Mouse (Mus musculus): ENCODE results near the gene Rpl21. TPM values are rescaled to one million over a fixed set of nuclear protein-coding genes. Genes with fewer than 3 reads are reported as not detected.

Gene Rpl21
- 100 to 1,000 TPM; 307 to 331 TPM for total RNA-seq (2021)
- long read RNA-seq, experiment 1, transcript Rpl21-203 (6 exons, 1,067 nt) = major isoform, 6 of 16 reads
- long read RNA-seq, experiment 1, partial matches to known transcripts = 1 of 16 reads
- long read RNA-seq, experiment 1, other reads (novel, unspliced or antisense) = 8 of 16 reads
- long read RNA-seq, experiment 2, transcript Rpl21-203 (6 exons, 1,067 nt) = major isoform, 7 of 20 reads
- long read RNA-seq, experiment 2, partial matches to known transcripts = 1 of 20 reads
- long read RNA-seq, experiment 2, other reads (novel, unspliced or antisense) = 8 of 20 reads

DNA sequence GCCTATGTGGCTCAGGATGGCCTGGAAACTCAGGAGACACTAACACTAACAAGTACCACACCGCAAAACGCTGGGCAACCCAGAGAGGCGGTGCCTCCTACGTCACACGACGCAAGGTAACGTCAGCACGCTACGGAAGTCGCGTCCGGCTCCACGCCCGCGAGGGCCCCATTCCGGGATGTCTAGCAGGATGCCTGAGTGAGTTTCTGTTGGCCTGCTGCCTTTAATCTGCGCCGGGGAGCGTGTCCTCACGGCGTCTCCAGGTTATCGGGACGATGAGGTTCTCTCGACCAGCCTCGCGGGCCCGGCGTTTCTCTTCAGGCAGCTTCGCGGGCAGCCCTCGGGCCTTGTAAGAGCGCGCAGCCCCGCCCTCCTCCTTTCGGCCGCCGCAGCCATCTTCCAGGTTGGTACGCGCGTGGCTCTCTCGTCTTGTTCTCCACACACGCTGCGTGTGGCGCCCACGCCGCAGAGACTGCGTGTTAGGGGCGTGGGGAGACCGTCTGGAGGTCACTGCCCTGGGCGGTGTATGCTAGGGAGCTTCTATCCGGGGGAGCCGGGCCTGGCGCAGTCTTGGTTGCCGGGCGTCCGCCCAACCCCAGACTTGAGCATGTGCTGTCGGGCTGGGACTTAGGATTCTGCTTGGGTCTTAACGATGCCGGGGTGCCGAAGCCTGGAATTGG, at the start of gene Rpl21:
Rpl21 (plus strand) TSS at position 122 of the 680 bp plus-strand sequence.
- DNase-seq (ENCODE audit: low spot score in 2 of 2) = peak; percentile 82 to 94

DNA sequence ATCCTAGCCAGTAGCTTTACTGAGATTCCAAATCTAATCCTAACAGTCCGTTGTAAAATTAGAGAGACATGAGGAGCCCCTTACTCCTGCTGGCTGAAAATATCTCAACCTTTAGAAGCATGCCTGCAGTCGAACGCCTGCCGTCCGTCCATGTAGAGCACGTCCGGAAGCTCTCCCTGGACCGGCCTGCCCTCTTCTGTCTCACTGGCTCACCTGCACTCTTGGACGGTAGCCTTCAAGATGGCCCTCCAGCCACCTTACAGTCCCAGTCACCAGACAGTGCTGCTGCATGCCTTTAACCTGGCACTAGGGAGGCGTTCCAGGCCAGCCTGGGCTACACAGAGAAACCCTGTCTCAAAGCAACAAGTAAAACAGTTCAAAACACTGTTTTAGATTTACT, 49.4 kb upstream of the Rpl21 start:
- DNase-seq (ENCODE audit: low spot score in 2 of 2) = no peak

- DNase-seq (ENCODE audit: low spot score in 2 of 2) = no peak
Measured at GRCm38 (mm10) chr5:146783891-146784290, 48.8 kb upstream of the Rpl21 start.

- no peak for DNase-seq (ENCODE audit: low spot score in 2 of 2)
Measured at GRCm38 (mm10) chr5:146786123-146786522, 46.6 kb upstream of the Rpl21 start.

- no peak for DNase-seq (ENCODE audit: low spot score in 2 of 2)
Measured at GRCm38 (mm10) chr5:146789413-146789812, 43.3 kb upstream of the Rpl21 start.

- DNase-seq (ENCODE audit: low spot score in 2 of 2) = no peak
Measured at GRCm38 (mm10) chr5:146790944-146791343, 41.7 kb upstream of the Rpl21 start.

GRCm38 (mm10) chr5:146792140-146792791, 40.4 kb upstream of the Rpl21 start:
- no peak for DNase-seq (ENCODE audit: low spot score in 2 of 2)

- no peak for DNase-seq (ENCODE audit: low spot score in 2 of 2)
Measured at GRCm38 (mm10) chr5:146793630-146794083, 39.0 kb upstream of the Rpl21 start.

DNA sequence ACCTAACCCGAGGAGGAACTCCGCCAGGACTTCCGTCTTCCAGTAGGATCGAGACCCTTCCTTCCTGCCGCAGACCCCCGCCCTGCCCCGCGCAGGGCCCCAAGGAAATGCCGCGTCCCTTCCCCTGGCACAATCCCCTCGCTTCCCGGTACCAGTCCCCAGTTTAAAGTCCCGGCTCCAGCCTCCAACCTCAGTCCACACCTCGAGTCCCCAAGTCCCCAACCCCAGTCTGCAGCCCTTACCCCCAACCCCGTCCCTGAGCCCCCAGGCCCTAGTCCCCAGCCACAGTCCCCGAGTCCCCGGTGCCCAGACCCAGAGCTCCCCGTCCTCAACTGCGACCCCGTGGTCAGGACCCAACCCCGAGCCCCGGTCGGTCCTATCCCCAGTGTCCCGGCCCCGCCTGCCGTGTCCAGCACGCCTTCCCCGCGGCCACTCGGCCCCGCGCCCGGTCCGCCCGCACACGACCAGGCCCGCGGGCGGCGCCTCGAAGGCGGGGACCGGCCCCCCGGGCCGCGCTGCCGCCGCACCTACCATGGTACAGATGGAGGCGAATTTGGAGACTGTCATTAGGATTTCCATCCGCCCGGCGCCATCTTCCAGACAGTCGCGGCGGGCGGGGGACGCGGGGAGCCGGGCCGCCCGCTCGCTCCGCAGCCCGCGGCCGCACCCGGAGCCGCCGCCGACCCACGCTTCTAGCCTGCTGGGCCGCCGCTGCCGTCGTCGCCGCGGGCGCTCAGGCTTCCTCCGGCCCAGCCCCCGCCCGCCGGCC, 38.4 kb upstream of the Rpl21 start:
- DNase-seq (ENCODE audit: low spot score in 2 of 2) = peak; percentile 42 to 57

- DNase-seq (ENCODE audit: low spot score in 2 of 2) = peak; percentile 97 to 99
Measured at GRCm38 (mm10) chr5:146794853-146795252, 37.8 kb upstream of the Rpl21 start, which contains the start of gene Usp12. TSS of gene Usp12 (minus strand) at chr5:146795006.

DNA sequence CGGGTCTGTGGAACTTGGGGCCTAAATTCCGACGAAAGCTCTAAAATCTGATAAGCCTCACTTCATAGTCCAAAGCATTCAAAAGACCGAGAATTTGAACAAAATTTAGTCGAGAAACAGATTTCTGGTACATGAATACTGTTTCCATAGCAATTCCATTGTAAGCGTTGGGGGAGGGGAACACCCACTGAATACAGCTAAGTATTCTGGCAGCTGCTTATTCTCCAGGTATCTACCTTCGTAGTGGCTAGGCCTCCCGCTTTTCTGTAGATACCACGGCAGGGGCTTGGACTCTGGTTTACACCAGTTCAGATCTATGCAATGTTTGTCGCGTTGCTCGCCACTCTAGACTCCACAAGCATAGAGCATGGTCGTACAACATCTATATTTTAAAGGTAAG, 37.0 kb upstream of the Rpl21 start:
- no peak for DNase-seq (ENCODE audit: low spot score in 2 of 2)

DNA sequence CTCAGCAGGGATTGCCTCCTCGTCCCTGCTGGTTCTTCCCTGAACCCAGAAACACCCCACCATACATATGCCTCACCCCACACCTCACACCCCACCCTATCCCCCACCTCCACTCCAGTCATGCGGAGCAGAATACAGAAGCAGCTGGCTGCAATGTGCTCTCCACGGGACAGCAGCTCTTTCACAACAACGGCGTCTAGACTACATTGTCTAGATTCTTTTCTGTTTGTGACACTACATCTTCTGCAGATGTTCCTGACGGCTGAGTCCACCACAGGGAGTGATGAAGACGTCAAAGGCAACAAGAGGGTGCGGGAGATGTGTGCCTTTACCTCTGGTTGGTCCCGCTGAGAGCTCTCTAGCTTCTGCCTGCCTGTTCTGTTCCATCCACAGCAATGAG, 34.7 kb upstream of the Rpl21 start:
- no peak for DNase-seq (ENCODE audit: low spot score in 2 of 2)

- no peak for DNase-seq (ENCODE audit: low spot score in 2 of 2)
Measured at GRCm38 (mm10) chr5:146806004-146806430, 26.7 kb upstream of the Rpl21 start.

DNA sequence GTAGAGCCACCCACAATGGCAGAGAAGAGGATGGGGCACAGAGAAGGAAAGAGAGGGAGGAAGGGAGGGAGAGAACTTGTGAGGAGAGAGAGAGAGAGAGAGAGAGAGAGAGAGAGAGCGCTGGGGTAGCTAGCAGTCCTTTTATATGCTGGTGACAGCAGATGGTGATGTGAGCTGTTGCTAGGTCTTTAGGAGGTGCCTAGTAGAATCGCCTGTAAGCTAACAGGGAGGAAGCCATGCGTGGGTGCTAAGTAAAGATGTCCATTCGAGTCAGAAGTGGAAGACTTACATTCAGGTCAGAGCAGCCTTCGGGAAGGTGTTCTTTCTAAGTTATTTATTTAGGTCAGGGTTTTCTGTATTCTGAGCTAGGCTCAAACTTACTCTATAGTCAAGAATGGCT, 22.7 kb upstream of the Rpl21 start:
- DNase-seq (ENCODE audit: low spot score in 2 of 2) = no peak

DNA sequence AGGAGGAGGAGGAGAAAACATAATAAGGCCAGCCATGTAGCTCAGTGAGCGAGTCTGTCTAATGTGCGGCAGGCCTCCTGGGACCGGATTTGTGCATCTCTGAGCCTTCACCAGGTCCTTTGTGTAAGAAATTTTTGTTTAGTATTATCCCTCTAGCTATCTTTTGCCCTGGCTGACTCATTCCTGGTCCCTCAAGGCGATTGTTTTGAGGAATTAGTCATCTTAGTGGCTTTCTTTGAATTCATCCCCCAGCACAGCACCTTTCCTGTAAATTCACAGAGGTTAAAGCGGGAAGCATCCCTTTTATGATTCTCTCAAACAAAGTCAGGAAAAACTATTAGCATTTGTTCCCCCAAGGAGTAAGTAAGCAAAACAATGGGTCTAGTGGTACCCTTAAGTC, 19.8 kb upstream of the Rpl21 start:
- no peak for DNase-seq (ENCODE audit: low spot score in 2 of 2)

GRCm38 (mm10) chr5:146813421-146813820, 19.3 kb upstream of the Rpl21 start:
- no peak for DNase-seq (ENCODE audit: low spot score in 2 of 2)

GRCm38 (mm10) chr5:146815394-146815793, 17.3 kb upstream of the Rpl21 start:
- DNase-seq (ENCODE audit: low spot score in 2 of 2) = no peak

DNA sequence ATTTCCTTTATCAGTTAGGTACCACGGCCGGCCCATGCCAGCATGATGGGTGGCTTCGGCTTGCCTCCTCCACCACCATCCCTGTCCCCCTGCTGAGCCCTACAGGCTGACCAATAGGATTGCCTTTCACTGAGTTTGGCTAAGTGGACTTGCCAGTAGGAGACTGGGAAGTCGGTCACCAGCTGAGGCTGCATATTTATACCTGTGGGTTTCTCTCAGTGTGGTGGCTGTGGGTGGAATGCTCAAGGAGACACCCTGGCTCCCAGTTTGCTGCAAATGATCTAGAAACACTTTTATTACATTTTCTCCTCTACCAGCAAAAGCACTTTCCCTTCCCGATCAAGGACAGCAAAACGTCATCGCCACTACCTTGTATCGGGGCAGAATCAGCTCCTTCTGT, 15.1 kb upstream of the Rpl21 start:
- DNase-seq (ENCODE audit: low spot score in 2 of 2) = no peak

- DNase-seq (ENCODE audit: low spot score in 2 of 2) = no peak
Measured at GRCm38 (mm10) chr5:146818906-146819623, 13.6 kb upstream of the Rpl21 start.

DNA sequence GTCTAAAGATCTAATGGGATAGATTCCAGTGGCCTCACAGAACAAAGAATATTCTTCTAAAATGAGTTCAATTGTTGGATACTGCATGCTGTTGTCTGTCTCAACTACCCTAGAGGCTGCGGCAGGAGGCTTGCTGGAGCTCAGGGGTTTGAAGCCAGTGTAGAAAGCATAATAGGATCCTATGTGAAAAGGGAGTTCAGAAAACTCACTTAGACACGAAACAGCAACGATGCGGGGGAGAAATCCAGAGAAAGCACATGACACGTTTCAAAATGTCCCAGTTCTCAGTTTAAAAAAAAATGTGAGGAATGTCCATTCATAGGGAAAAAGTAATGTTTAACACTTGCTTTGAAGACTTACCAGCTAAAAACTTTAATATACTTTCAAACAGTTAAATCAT, 9.7 kb upstream of the Rpl21 start:
- no peak for DNase-seq (ENCODE audit: low spot score in 2 of 2)

- DNase-seq (ENCODE audit: low spot score in 2 of 2) = no peak
Measured at GRCm38 (mm10) chr5:146829528-146829927, 3.2 kb upstream of the Rpl21 start.

Data from gastrocnemius, postnatal 4 days (tissue).